Mouse (Mus musculus) heart, adult 2 months (tissue): Measurements from ENCODE around the gene Eif2b5.

Source experiments
- CTCF ChIP-seq: fragments of 200-600 bp; IDR thresholded peaks from 2 replicates; pipeline ENCODE4 v1.8.1; 2022; ENCODE audit warnings: antibody characterized with exemption, mild to moderate bottlenecking, moderate library complexity
- EP300 ChIP-seq: fragments of 200-500 bp; IDR thresholded peaks from 2 replicates; pipeline ENCODE4 v1.6.1; 2011; ENCODE audit warnings: low read depth, low read length, control low read depth; ENCODE audit not compliant: insufficient read depth
- POLR2A ChIP-seq: fragments of 200-500 bp; IDR thresholded peaks from 2 replicates; pipeline ENCODE4 v1.6.1; 2011; ENCODE audit warnings: mild to moderate bottlenecking, low read depth, low read length, control low read depth; ENCODE audit not compliant: insufficient read depth

DNA sequence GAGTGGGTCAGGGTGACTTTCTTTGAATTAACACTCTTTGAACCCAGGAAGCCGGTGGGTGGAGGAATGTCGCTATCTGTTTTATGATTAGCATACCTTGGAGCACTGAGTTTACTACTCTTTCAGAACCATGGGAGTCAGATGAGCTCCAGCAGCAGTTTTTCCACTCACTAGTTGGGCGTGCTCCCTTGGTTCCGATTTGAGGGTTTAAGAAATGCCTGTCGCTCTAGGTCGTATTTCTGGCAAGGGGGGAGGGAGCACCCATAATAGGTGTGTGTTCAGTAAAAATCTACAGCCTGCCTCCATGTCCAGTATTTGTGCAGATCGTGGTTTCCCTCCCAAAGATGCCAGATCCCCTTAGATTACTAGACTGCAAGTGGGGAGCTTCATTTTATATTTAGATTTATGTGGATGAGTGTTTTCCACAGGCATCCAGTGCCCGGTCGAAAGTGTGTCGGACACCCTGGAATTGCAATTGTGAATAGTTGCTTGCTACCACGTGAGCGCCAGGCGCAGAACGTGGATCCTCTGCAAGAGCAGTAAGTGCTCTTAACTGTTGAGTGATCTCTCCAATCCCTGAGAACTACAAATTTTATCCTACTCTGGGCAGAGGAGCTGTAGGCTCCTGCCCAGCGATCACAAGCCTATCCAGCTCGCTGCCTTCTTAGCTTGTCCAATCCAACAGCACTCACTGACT, 489 bp upstream of the Eif2b5 start:
- TF ChIP-seq POLR2A (no peak), CTCF (no peak), EP300 (no peak)
